Mouse (Mus musculus) gastrocnemius, postnatal 10 days (tissue): ENCODE measurements around the gene Pygo2. TPM values are rescaled to one million over a fixed set of nuclear protein-coding genes. Genes with fewer than 3 reads are reported as not detected.
A peak's percentile ranks its signal among the peaks of the same experiment; 100 is the strongest.

Source experiments
- DNase-seq: peaks from one replicate; pipeline ENCODE4 v3.0.0; 2021; ENCODE audit warnings: mixed read lengths
- total RNA-seq, 2 experiments: library from RNA; stranded (reverse); gene quantifications; 2 replicates each; pipeline ENCODE4 v1.2.3; 2021

Gene Pygo2
- total RNA-seq, 2 experiments from 2014 or later: 15.9 to 22.2 TPM

DNA sequence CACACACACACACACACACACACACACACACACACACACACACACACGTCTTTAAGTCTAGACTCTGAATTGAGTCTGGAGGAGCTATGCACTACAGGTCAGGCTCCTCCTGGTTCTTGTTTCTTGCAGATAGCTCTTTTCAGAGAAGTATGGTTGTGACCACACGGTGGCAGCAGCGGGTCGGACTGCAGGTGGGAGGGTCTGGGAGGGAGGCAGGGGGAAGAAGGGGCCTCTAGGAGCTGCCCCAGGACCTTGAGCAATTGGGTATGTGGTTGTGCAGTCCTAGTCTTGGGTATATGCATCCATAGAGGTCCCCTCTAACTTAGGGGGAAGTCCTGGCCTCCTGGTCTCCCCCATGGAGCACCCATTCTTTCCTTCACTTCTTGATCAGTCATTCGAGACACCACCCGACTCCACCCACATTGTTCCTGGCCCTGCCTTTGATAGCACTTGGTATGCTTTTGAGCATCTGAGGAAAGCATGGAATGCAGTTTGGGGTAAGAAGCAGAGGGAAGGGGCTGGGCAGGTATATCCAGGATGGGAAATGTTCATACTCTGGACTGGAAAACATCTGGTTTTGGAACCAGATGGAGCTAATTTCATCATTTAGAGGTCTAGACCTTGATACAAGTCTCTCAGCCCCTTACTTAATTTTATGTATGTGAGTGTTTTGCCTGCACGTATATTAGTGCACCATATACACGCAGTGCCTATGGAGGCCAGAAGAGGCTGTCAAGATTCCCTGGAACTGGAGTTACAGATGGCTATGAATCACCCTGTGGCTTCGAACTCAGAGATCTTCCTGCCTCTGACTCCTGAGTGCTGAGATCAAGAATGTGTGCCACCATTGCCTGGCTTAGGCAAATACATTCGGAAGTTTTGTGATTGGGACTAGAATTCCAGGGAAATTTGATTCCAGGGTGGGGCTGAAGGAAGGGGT is 27.0 kb downstream of the Pygo2 start:
- peak; percentile 77 for DNase-seq

DNA sequence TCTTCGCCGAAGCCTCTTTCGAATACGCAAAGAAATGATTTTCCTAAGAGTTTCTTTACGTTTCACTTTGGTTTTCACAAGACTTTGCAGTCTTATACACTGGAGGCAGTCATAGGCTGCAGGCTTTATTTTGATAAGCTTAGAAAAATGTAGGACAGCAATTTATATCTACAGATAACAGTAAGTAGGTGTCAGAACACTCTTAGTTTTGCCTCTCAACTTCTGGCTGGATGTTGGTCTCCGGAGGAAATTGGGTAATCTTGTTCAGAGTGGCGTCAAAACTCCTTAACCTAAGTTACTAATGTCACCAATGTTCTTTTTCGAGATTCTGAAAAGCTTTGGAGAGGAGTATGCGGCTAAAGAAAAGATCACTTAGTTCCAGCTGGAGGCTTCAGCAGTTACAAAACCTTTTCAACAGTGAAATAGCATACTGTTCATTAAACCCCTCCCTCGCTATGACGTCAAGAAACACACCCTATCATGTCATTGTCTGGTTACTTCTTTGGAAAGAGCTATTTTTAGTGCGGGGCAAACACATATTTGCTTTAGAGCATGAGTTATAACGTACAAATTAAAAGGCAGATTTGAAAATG is 28.5 kb downstream of the Pygo2 start:
- no peak for DNase-seq

DNA sequence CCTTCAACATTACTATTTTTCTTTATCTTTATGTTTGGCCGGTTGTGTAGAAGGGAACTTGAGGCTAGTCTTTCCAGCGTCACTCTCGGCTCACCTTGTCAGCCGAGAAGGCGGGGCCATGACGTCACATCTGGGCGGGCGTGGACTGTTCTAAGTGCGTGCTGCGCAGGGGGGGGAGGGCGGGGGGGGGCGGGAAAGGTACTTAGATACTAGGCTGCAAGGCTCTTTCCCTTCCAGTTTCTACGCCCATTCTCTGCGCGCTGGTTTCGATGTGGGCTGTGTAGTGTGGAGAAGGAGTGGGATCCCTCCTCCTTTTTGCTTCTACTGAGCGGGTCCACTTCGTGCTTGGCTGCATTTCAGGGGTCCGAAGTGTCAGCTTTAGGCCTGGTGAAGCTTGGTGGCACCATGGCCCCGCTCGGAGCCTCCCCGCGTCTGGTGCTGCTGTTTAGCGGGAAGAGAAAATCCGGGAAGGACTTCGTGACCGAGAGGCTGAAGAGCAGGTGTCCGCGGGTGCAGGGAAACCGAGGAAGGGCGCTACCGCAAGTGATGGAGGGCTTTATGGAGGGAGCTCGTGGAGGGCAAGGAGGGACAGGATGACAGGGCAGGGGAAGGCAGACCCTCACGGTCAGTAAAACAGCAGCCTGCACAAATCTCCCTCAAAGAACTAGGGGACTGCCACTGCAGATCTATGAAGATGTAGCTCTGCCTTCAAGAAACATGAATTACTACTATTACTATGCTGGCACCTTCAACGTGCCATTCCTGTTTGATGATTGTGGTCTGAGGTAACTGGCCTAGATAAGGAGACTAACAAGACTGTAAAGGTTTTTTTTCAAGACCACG is 29.2 kb downstream of the Pygo2 start:
- peak; percentile 93 for DNase-seq

DNA sequence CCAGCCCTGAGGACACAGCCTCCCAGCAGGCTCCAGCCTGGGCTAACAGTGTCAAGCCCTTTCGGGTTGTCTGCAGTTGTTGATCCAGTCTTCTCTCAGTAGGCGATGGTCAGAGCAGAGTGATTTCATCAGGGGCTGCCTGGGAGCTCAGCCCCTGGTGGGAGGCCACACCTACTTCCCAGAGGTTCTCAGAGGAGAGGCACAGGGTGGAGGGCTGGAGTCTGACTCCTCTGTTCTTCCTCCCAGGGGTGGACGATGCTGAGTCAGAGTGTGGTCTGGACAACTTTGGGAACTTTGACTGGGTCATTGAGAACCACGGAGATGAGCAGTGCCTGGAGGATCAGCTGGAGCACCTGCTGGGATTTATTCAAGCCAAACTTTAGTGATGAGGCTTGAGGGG is 38.3 kb downstream of the Pygo2 start:
- DNase-seq: no peak

DNA sequence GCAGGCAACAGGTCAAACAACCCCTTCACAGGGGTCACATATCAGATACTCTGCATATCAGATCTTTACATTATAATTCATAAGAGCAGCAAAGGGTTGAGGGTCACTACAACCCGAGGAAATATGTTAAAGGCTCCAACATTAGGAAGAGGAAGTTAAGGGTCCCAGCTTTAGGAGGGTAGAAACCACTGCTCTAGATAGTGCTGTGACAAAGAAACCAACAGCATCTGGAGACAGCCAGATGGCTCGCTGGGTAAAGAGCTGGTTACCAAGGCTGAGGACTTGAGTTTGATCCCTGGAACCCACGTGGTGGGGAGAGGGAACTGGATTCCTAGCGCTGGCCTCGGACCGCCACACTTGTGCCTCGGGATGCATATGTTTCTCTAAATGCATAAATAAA is 42.3 kb downstream of the Pygo2 start:
- no peak for DNase-seq

DNA sequence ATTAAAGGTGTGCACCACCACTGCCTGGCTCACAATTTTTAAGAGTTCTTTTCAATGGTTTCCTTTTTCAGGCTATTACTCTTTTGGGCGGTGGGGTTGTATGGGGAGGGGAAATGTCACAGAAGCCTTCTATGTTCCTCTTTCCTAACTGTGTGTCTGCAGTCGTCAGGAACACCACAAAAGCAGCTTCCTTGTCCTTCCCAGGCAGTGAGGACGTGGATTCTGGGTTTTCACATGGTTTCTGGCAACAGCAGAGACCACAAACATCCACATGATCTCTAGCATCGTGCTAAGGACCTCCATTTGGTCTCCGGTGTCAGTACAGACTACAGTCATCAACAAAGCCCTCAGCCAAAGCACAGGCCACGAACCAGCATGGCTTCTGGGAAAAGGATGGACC is 43.8 kb downstream of the Pygo2 start:
- DNase-seq: no peak

DNA sequence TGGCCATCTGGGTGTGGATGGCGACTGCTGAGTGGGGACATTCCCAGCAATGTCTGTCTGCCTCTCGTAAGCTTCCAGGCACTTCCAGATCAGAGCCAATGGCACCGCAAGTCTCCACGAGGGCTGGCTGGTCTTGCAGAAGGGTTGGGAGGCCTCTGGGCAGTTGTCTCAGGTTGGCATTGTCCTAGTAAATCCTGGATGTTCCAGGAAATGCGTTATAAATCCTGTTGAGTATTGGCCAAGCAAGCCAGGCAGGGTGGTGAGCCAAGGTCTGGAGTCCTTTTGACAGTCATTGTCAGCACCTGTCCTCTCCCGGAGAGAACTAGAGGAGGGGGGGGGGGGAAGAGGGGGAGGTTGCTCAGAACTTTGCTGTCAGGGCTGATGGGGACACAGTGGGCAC is 49.0 kb downstream of the Pygo2 start:
- no peak for DNase-seq

DNA sequence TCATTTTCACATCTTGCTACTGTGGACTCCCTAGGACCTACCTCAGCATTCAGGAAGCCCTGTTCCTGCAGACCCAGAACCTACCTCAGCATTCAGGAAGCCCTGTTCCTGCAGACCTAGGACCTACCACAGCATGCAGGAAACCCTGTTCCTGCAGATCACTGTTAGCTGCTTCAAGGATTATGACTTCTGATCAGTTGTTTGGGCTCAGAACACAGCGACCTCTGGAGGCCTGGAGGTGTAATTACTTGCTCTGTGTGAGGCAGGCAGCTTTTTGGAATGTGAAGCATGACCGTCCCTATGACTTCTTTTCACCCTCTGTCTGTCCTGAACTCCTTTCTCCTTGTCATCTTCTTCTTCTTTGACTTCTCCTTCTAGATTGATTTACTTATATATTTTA is 51.5 kb downstream of the Pygo2 start:
- DNase-seq: no peak

DNA sequence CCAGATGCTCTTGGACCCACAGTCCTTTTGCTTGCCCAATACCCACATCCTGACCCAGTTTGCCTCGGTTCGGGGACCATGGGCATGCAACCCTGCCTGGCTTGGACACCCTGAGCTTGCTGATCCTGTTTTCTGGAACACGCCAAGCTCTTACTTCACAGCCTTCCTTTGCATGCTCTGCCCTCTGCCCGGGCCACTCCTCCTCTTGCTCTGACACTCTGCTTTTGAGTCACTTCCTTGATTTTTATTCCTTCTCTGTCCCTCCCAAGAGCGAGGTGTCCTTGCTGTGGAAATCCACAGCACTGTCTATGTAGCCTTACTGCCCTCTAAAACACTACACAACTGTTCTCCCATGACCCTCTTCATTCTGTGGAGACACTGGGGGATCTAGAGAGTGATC is 52.2 kb downstream of the Pygo2 start:
- DNase-seq: no peak

Other genes with a start within 250 kb of the Pygo2 start
- 10 to 100 TPM; 11.1 to 12.9 TPM for gene Fam189b, start 247.1 kb upstream of the Pygo2 start, total RNA-seq
- gene Gba, start 227.3 kb upstream of the Pygo2 start, total RNA-seq: 10 to 100 TPM; 20.6 to 24.5 TPM
- gene Thbs3, start 215.0 kb upstream of the Pygo2 start, total RNA-seq: 10 to 100 TPM; 46.2 to 61.5 TPM
- gene Mtx1, start 203.1 kb upstream of the Pygo2 start, total RNA-seq: 10 to 100 TPM; 55.2 to 57.3 TPM
- gene Muc1, start 201.2 kb upstream of the Pygo2 start, total RNA-seq: under 1 TPM; 0.16 to 0.63 TPM
- gene Krtcap2, start 184.2 kb upstream of the Pygo2 start, total RNA-seq: 10 to 100 TPM; 78.1 to 93.1 TPM
- under 1 TPM; 0.70 to 0.86 TPM for gene Trim46, start 183.9 kb upstream of the Pygo2 start, total RNA-seq
- 10 to 100 TPM; 47.4 to 54.9 TPM for gene Dpm3, start 170.9 kb upstream of the Pygo2 start, total RNA-seq
- 10 to 100 TPM; 19.0 to 28.7 TPM for gene Slc50a1, start 159.6 kb upstream of the Pygo2 start, total RNA-seq
- 10 to 100 TPM; 21.1 to 26.3 TPM for gene Efna1, start 149.1 kb upstream of the Pygo2 start, total RNA-seq
- gene Efna3, start 107.2 kb upstream of the Pygo2 start, total RNA-seq: not detected
- 1 to 10 TPM in 1 of 2 experiments, under 1 TPM in 1; 0.82 to 1.9 TPM for gene Efna4, start 92.2 kb upstream of the Pygo2 start, total RNA-seq
- 10 to 100 TPM; 32.6 to 48.1 TPM for gene Adam15, start 80.2 kb upstream of the Pygo2 start, total RNA-seq
- gene Dcst2, start 68.2 kb upstream of the Pygo2 start, total RNA-seq: not detected
- gene Dcst1, start 65.0 kb upstream of the Pygo2 start, total RNA-seq: under 1 TPM; 0.12 to 0.14 TPM
- gene Zbtb7b, start 35.4 kb upstream of the Pygo2 start, total RNA-seq: 10 to 100 TPM; 19.1 to 21.8 TPM
- under 1 TPM; 0.59 to 0.73 TPM for gene Lenep, start 27.4 kb upstream of the Pygo2 start, total RNA-seq
- 10 to 100 TPM; 25.8 to 29.5 TPM for gene Flad1, start 18.3 kb upstream of the Pygo2 start, total RNA-seq
- gene Cks1b, start 11.8 kb upstream of the Pygo2 start, total RNA-seq: 10 to 100 TPM; 19.7 to 22.3 TPM
- gene Shc1, start 11.8 kb upstream of the Pygo2 start, total RNA-seq: 10 to 100 TPM; 50.0 to 57.8 TPM
- gene Pbxip1, start 6.5 kb downstream of the Pygo2 start, total RNA-seq: 100 to 1,000 TPM; 155 to 167 TPM
- gene Pmvk, start 24.3 kb downstream of the Pygo2 start, total RNA-seq: 1 to 10 TPM; 9.8 to 9.9 TPM
- gene Kcnn3, start 90.0 kb downstream of the Pygo2 start, total RNA-seq: 10 to 100 TPM in 1 of 2 experiments, 1 to 10 TPM in 1; 6.9 to 11.9 TPM